ENCODE assay signal across 8 mouse cellular contexts in the genomic region with DNA sequence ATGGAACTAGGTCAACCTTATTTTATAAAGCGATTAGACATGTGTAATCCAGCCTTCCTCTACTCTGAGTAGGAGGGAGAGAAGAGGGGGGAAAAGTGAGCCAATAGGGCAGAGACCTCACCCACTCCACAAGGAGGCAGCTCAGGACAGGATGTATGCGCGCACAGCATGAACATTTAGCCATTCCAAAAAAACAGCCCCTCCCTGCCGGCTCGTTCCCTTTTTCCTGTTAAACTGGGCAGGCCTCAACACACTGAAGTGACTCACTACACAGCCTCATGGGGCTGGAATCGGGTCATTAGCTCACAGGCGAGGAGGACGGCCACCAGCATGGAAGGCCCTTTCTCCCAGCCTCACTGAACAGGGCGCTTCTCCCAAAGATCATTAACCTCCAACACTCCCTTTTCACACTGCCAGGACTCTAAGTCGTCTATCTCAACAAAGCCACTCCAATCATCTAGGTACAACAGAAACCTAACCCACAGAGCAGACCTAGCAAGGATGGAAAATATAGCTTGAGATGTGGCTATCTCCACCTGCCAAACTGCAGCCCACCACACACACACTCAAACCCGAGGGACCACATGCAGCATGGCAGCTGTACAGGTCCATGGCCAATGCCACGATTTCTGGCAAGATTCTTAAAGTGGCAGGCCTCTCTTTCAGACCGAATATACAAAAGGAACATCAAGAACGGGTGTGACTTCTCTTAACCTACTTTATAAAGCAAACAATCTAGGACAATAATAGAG. TPM values are rescaled to one million over a fixed set of nuclear protein-coding genes. Genes with fewer than 3 reads are reported as not detected.
DNase-seq lines count a peak whose midpoint lies in the region; ATAC-seq lines count a peak whose summit lies in the region.

No protein-coding gene starts in this region.

- peak; percentile 67 for DNase-seq in 3134 (ENCODE audit: extremely low read depth, insufficient read length, low spot score)
- peak; percentile 88 for DNase-seq in Muller cell, postnatal 12 days (ENCODE audit: inconsistent ontology term)
- peak; percentile 70 to 78 for DNase-seq in cerebellum, postnatal 25 days
- peak; percentile 85 for DNase-seq in skeletal muscle tissue, adult 2 months (ENCODE audit: low read depth, low spot score)
- no peak for DNase-seq in embryo, embryonic 10 days (ENCODE audit: low spot score)
- no peak for DNase-seq in T-cell, adult 2 months (ENCODE audit: low spot score)

- peak; percentile 70 for ATAC-seq in heart, embryonic 16.5 days (replicated peaks; ENCODE audit: extremely low read depth, insufficient read depth, low FRiP score)
- peak; percentile 64 for ATAC-seq in limb, embryonic 15.5 days (ENCODE audit: insufficient number of reproducible peaks, low FRiP score, low TSS enrichment, low read depth)

- 48% methylated on average over 14 of the region's 14 CpGs for WGBS in heart, embryonic 16.5 days
- 34% methylated on average over 14 of the region's 14 CpGs for WGBS in limb, embryonic 15.5 days

- peaks cover 46% of the 10 kb centered on the region for H3K4me1 ChIP-seq in heart, embryonic 16.5 days (ENCODE audit: control insufficient read depth, insufficient read depth, low read length)
- H3K4me1 ChIP-seq in limb, embryonic 15.5 days = peaks cover 34% of the 10 kb centered on the region

- no peak overlapping the region; the same call in 1 of the 2 replicates for H3K9ac ChIP-seq in heart, embryonic 16.5 days (ENCODE audit: low read length)
- peak overlapping the region; percentile 20; the same call in 1 of the 2 replicates for H3K9ac ChIP-seq in limb, embryonic 15.5 days

- H3K4me2 ChIP-seq in heart, embryonic 16.5 days (ENCODE audit: low read depth, low read length) = no peak overlapping the region; the same call in 1 of the 2 replicates
- peak overlapping the region; percentile 17; the same call in 1 of the 2 replicates for H3K4me2 ChIP-seq in limb, embryonic 15.5 days

- no peaks in the 10 kb centered on the region for H3K27me3 ChIP-seq in heart, embryonic 16.5 days (ENCODE audit: control insufficient read depth, insufficient read depth, low read length)
- H3K27me3 ChIP-seq in limb, embryonic 15.5 days = no peaks in the 10 kb centered on the region

- peaks cover 26% of the 10 kb centered on the region for H3K36me3 ChIP-seq in heart, embryonic 16.5 days (ENCODE audit: control insufficient read depth, insufficient read depth)
- H3K36me3 ChIP-seq in limb, embryonic 15.5 days = peaks cover 30% of the 10 kb centered on the region

- H3K9me3 ChIP-seq in heart, embryonic 16.5 days (replicated peaks; ENCODE audit: control insufficient read depth, low read length) = no peaks in the 10 kb centered on the region
- no peaks in the 10 kb centered on the region for H3K9me3 ChIP-seq in limb, embryonic 15.5 days

- no peak overlapping the region for H3K4me3 ChIP-seq in heart, embryonic 16.5 days (ENCODE audit: low read length)
- H3K4me3 ChIP-seq in limb, embryonic 15.5 days = no peak overlapping the region

- peak overlapping the region; percentile 43 for H3K27ac ChIP-seq in heart, embryonic 16.5 days (ENCODE audit: low read length)
- peak overlapping the region; percentile 68 for H3K27ac ChIP-seq in limb, embryonic 15.5 days

RNA-seq across cellular contexts. Expression of gene Ybx3, which starts 5.9 kb away (rescaled TPM):
- 30.8 and 41.3 TPM in 2 replicates for polyA plus RNA-seq in heart, embryonic 16.5 days (2015; fragmentation: Nextera tagmentation; extraction: Ambion mirVana)
- polyA plus RNA-seq in limb, embryonic 15.5 days (2015; fragmentation: Nextera tagmentation; extraction: Ambion mirVana) = 83.7 and 89.1 TPM in 2 replicates

RNA-seq across cellular contexts. Expression of gene Styk1, which starts 29.0 kb away (rescaled TPM):
- polyA plus RNA-seq in heart, embryonic 16.5 days (2015; fragmentation: Nextera tagmentation; extraction: Ambion mirVana) = 0.40 and 0.66 TPM in 2 replicates
- polyA plus RNA-seq in limb, embryonic 15.5 days (2015; fragmentation: Nextera tagmentation; extraction: Ambion mirVana) = 1.3 and 1.9 TPM in 2 replicates

Comparison
In these comparisons a context has a peak if more than half of its experiments do, and no peak if none do; other contexts are left out.
1. DNase-seq: peak in 3134 (single experiment), Muller cell, postnatal 12 days (single experiment), cerebellum, postnatal 25 days (2 of 2) and skeletal muscle tissue, adult 2 months (single experiment); none in embryo, embryonic 10 days (single experiment) and T-cell, adult 2 months (single experiment).